17 mouse cellular contexts compared by ENCODE assay signal in the genomic region with DNA sequence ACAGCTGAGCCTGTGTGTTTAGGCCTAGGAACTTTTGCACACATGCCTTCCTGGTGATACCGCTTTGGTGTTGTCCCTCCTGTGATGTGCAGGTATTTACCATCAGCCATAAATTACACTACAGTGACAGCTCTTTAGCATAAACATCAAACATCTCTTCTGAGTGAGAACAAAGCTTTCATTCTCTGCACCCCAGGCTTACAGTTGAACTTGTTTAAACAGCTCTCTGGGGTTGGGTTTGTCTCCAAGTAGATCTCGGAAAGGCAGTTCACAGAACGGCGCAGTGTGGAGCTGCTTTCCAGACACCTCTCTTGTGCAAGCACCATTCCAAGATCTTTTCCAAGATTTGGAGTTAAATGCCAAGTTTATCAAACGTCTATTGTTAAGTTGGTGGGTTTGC. TPM values are rescaled to one million over a fixed set of nuclear protein-coding genes. Genes with fewer than 3 reads are reported as not detected.
DNase-seq lines count a peak whose midpoint lies in the region; ATAC-seq and TF ChIP-seq lines count a peak whose summit lies in the region.
"Had no signal": no experiment of that assay in that cellular context is flagged by ENCODE, and none has a peak within 500 bp of the region (broad histone marks: within the 10 kb centered on the region; RNA-seq: fewer than 3 reads in every experiment).

No protein-coding gene starts in this region.

- no peaks in the 10 kb centered on the region for H3K36me3 ChIP-seq in lung, embryonic 14.5 days (ENCODE audit: insufficient read depth)
- H3K36me3 ChIP-seq in neural tube, embryonic 15.5 days = no peaks in the 10 kb centered on the region

- no peak for TF ChIP-seq CTCF in lung, embryonic 14.5 days (IDR thresholded peaks at IDR 0.05; ENCODE audit: low read depth)

- ATAC-seq in lung, embryonic 14.5 days (ENCODE audit: insufficient read depth) = peak; percentile 47; the same call in 1 of the 2 replicates
- ATAC-seq in neural tube, embryonic 15.5 days (ENCODE audit: low FRiP score) = no peak

- DNase-seq in cerebellum, adult 11-12 months = peak; percentile 3
- no peak for DNase-seq in cerebellum, postnatal 10 days
- DNase-seq in lung, embryonic 14.5 days = peak; percentile 61
- DNase-seq in lung, postnatal 25 days (ENCODE audit: low spot score) = no peak
- peak; percentile 37 for DNase-seq in forelimb bud, embryonic 11.5 days (ENCODE audit: low read depth, low spot score)
- no peak for DNase-seq in right cerebral cortex, postnatal 4 days
- no peak for DNase-seq in gastrocnemius, postnatal 36 days
- DNase-seq: cerebellum, adult 18-20 months; gastrocnemius, postnatal 14 days; liver, embryonic 13.5 days; spleen, adult 18-20 months; thymus, adult 18-20 months had no signal

- no peak overlapping the region for H3K4me2 ChIP-seq in lung, embryonic 14.5 days
- no peak overlapping the region for H3K4me2 ChIP-seq in neural tube, embryonic 15.5 days
- H3K4me2 ChIP-seq: forebrain, embryonic 12.5 days; heart, embryonic 15.5 days; liver, embryonic 13.5 days had no signal

- peaks cover 22% of the 10 kb centered on the region; the same call in 1 of the 2 replicates for H3K4me1 ChIP-seq in lung, embryonic 14.5 days (ENCODE audit: insufficient read depth)
- peaks cover 56% of the 10 kb centered on the region for H3K4me1 ChIP-seq in neural tube, embryonic 15.5 days

- no peaks in the 10 kb centered on the region for H3K27me3 ChIP-seq in lung, embryonic 14.5 days (ENCODE audit: insufficient read depth, low read length)
- no peaks in the 10 kb centered on the region for H3K27me3 ChIP-seq in neural tube, embryonic 15.5 days (replicated peaks)
- H3K27me3 ChIP-seq: forebrain, embryonic 12.5 days; heart, embryonic 15.5 days; megakaryocyte, embryonic 14.5 days had no signal

- no peak overlapping the region for H3K4me3 ChIP-seq in lung, embryonic 14.5 days (ENCODE audit: low read depth, low read length)
- H3K4me3 ChIP-seq in neural tube, embryonic 15.5 days (replicated peaks) = no peak overlapping the region
- H3K4me3 ChIP-seq: forebrain, embryonic 12.5 days; heart, embryonic 15.5 days; left cerebral cortex, adult 2 months; liver, embryonic 13.5 days; megakaryocyte, embryonic 14.5 days had no signal

- H3K9me3 ChIP-seq in lung, embryonic 14.5 days (ENCODE audit: low read depth, low read length) = no peaks in the 10 kb centered on the region
- no peaks in the 10 kb centered on the region for H3K9me3 ChIP-seq in neural tube, embryonic 15.5 days (replicated peaks)
- H3K9me3 ChIP-seq: forebrain, embryonic 12.5 days; heart, embryonic 15.5 days; megakaryocyte, embryonic 14.5 days had no signal

- intact Hi-C loops in gastrocnemius, postnatal 36 days (cut with DNase I) = no loop called here

- H3K27ac ChIP-seq in lung, embryonic 14.5 days (ENCODE audit: low read depth) = peak overlapping the region; percentile 85
- H3K27ac ChIP-seq in neural tube, embryonic 15.5 days (replicated peaks) = peak overlapping the region; percentile 60; the same call in 1 of the 2 replicates
- H3K27ac ChIP-seq: forebrain, embryonic 12.5 days; heart, embryonic 15.5 days; left cerebral cortex, adult 2 months; liver, embryonic 13.5 days had no signal

- no peak overlapping the region for H3K9ac ChIP-seq in lung, embryonic 14.5 days
- no peak overlapping the region for H3K9ac ChIP-seq in neural tube, embryonic 15.5 days (replicated peaks)
- H3K9ac ChIP-seq: forebrain, embryonic 12.5 days; heart, embryonic 15.5 days; liver, embryonic 13.5 days had no signal

- WGBS in lung, embryonic 14.5 days = 34% methylated on average over 5 of the region's 5 CpGs
- 9% methylated on average over 5 of the region's 5 CpGs for whole genome bisulfite sequencing in neural tube, embryonic 15.5 days

RNA-seq across cellular contexts. Expression of gene Acvr1b, which starts 8.8 kb away (rescaled TPM):
- polyA plus RNA-seq in lung, embryonic 14.5 days (2014; fragmentation: Nextera tagmentation; extraction: Ambion mirVana) = 6.3 and 6.4 TPM in 2 replicates
- polyA plus RNA-seq in neural tube, embryonic 15.5 days (2015; fragmentation: Nextera tagmentation; extraction: Ambion mirVana) = 19.3 and 23.1 TPM in 2 replicates
- total RNA-seq in gastrocnemius, postnatal 36 days (2021) = 10 to 100 TPM; 32.4 to 36.5 TPM

RNA-seq across cellular contexts. Expression of gene Grasp, which starts 41.3 kb away (rescaled TPM):
- polyA plus RNA-seq in lung, embryonic 14.5 days (2014; fragmentation: Nextera tagmentation; extraction: Ambion mirVana) = 7.8 and 10.4 TPM in 2 replicates
- polyA plus RNA-seq in neural tube, embryonic 15.5 days (2015; fragmentation: Nextera tagmentation; extraction: Ambion mirVana) = 2.2 and 2.5 TPM in 2 replicates
- total RNA-seq in gastrocnemius, postnatal 36 days (2021) = 1 to 10 TPM; 5.7 to 6.3 TPM

RNA-seq across cellular contexts. Expression of gene Acvrl1, which starts 54.4 kb away (rescaled TPM):
- 34.4 and 39.0 TPM in 2 replicates for polyA plus RNA-seq in lung, embryonic 14.5 days (2014; fragmentation: Nextera tagmentation; extraction: Ambion mirVana)
- 9.5 and 12.6 TPM in 2 replicates for polyA plus RNA-seq in neural tube, embryonic 15.5 days (2015; fragmentation: Nextera tagmentation; extraction: Ambion mirVana)
- 1 to 10 TPM; 8.5 to 9.2 TPM for total RNA-seq in gastrocnemius, postnatal 36 days (2021)

Comparison
In these comparisons a context has a peak if more than half of its experiments do, and no peak if none do; other contexts are left out.
1. DNase-seq: peak in cerebellum, adult 11-12 months (single experiment), lung, embryonic 14.5 days (single experiment) and forelimb bud, embryonic 11.5 days (single experiment); none in cerebellum, postnatal 10 days (0 of 2), lung, postnatal 25 days (single experiment), right cerebral cortex, postnatal 4 days (single experiment) and gastrocnemius, postnatal 36 days (0 of 2).